In genomic region chr6:126170772-126171171, GRCm38 (mm10) we compare ENCODE assay signal across 22 mouse cellular contexts. TPM values are rescaled to one million over a fixed set of nuclear protein-coding genes. Genes with fewer than 3 reads are reported as not detected.
"Had no signal": no experiment of that assay in that cellular context is flagged by ENCODE, and none has a peak within 500 bp of the region (broad histone marks: within the 10 kb centered on the region; RNA-seq: fewer than 3 reads in every experiment).

No protein-coding gene starts in this region.

- H3K36me3 ChIP-seq: liver, embryonic 13.5 days; liver, embryonic 15.5 days; lung, embryonic 15.5 days; midbrain, embryonic 12.5 days; neural tube, embryonic 13.5 days; neural tube, embryonic 15.5 days had no signal

- H3K9me3 ChIP-seq: liver, embryonic 13.5 days; liver, embryonic 15.5 days; lung, embryonic 15.5 days; megakaryocyte, embryonic 14.5 days; midbrain, embryonic 12.5 days; neural tube, embryonic 13.5 days; neural tube, embryonic 15.5 days had no signal

- H3K27ac ChIP-seq: liver, embryonic 13.5 days; liver, embryonic 15.5 days; lung, embryonic 15.5 days; macrophage; midbrain, embryonic 12.5 days; neural tube, embryonic 13.5 days; neural tube, embryonic 15.5 days had no signal

- H3K4me3 ChIP-seq: liver, embryonic 13.5 days; liver, embryonic 15.5 days; lung, embryonic 15.5 days; megakaryocyte, embryonic 14.5 days; midbrain, embryonic 12.5 days; myocyte; neural tube, embryonic 13.5 days; neural tube, embryonic 15.5 days had no signal

- H3K4me2 ChIP-seq: liver, embryonic 13.5 days; liver, embryonic 15.5 days; lung, embryonic 15.5 days; midbrain, embryonic 12.5 days; neural tube, embryonic 13.5 days; neural tube, embryonic 15.5 days had no signal

- DNase-seq: liver, embryonic 13.5 days; liver, postnatal 0 days; lung, adult 2 months; lung, postnatal 14 days; midbrain, embryonic 14.5 days; retina, postnatal 1 day; right cerebral cortex, adult 18-20 months; right cerebral cortex, postnatal 25 days; right cerebral cortex, postnatal 4 days; spleen, adult 18-20 months; thymus, adult 18-20 months; thymus, postnatal 14 days; thymus, postnatal 36 days had no signal

- ATAC-seq: liver, postnatal 0 days; midbrain, embryonic 16.5 days had no signal

- H3K9ac ChIP-seq: liver, embryonic 13.5 days; liver, embryonic 15.5 days; liver, postnatal 0 days; lung, embryonic 15.5 days; midbrain, embryonic 12.5 days; neural tube, embryonic 13.5 days; neural tube, embryonic 15.5 days had no signal

- H3K4me1 ChIP-seq: liver, embryonic 13.5 days; liver, embryonic 15.5 days had no signal

RNA-seq across cellular contexts. Expression of gene Ntf3, which starts 4.1 kb away (rescaled TPM):
- polyA plus RNA-seq: macrophage, myocyte had no signal
